ENCODE assay signal across 8 mouse cellular contexts in the genomic region with DNA sequence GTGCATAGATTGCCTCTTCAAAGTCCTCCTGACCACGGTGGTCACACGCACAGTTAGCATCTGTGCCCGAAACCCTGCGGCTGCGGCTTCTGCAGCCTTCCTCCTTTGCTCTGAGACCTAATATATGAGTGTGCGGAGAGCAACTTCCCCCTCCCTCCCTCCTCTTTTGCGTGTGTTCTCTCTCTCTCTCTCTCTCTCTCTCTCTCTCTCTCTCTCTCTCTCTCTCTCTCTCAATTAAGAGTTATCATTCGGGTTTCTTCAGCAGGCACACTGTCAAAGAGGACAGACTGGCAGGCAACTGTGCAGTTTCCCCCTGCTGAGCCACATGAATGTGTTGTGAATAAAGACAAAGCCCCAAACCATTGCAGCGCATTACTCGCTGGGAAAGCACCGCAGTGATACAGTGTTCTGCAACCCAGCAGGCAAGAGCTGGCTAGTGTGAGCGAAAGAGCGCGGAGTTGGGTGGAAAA.
DNase-seq lines count a peak whose midpoint lies in the region; ATAC-seq lines count a peak whose summit lies in the region.

No protein-coding gene starts in this region.

- WGBS in kidney, embryonic 14.5 days, result 5% methylated on average over 14 of the region's 14 CpGs
- 3% methylated on average over 14 of the region's 14 CpGs for WGBS in hindbrain, embryonic 10.5 days

- DNase-seq in kidney, postnatal 36 days, result no peak
- peak; percentile 74 for DNase-seq in embryo, embryonic 10.5 days (ENCODE audit: low spot score)
- DNase-seq in hindbrain, embryonic 10.5 days (ENCODE audit: low spot score), result peak; percentile 60
- DNase-seq in left cerebral cortex, postnatal 4 days, result peak; percentile 64
- DNase-seq in retina, postnatal 1 day, result peak; percentile 82
- no peak for DNase-seq in gastrocnemius, postnatal 10 days
- no peak for DNase-seq in thymus, postnatal 4 days

- peak; percentile 84; the same call in 1 of the 2 replicates for ATAC-seq in kidney, embryonic 14.5 days (ENCODE audit: low FRiP score, low TSS enrichment)

- peak overlapping the region; percentile 25 for H3K4me3 ChIP-seq in kidney, embryonic 14.5 days (ENCODE audit: low read length)
- peak overlapping the region; percentile 52 for H3K4me3 ChIP-seq in hindbrain, embryonic 10.5 days

- intact Hi-C loops in left cerebral cortex, postnatal 4 days (cut with DNase I), result no loop called here

- no peaks in the 10 kb centered on the region for H3K36me3 ChIP-seq in kidney, embryonic 14.5 days (ENCODE audit: control insufficient read depth, insufficient read depth, low read length)
- H3K36me3 ChIP-seq in hindbrain, embryonic 10.5 days, result no peaks in the 10 kb centered on the region

- peak overlapping the region; percentile 49 for H3K4me2 ChIP-seq in kidney, embryonic 14.5 days (replicated peaks; ENCODE audit: low read depth, low read length)

- H3K27me3 ChIP-seq in kidney, embryonic 14.5 days (ENCODE audit: control insufficient read depth, insufficient read depth, low read length), result no peaks in the 10 kb centered on the region
- H3K27me3 ChIP-seq in hindbrain, embryonic 10.5 days (ENCODE audit: insufficient read depth, poor library complexity, severe bottlenecking), result no peaks in the 10 kb centered on the region; the same call in 1 of the 2 replicates

- no peak overlapping the region for H3K27ac ChIP-seq in kidney, embryonic 14.5 days (ENCODE audit: low read depth, low read length)
- peak overlapping the region; percentile 86 for H3K27ac ChIP-seq in hindbrain, embryonic 10.5 days

- no peak overlapping the region for H3K9ac ChIP-seq in kidney, embryonic 14.5 days (ENCODE audit: low read depth, low read length)

- H3K4me1 ChIP-seq in kidney, embryonic 14.5 days (ENCODE audit: control insufficient read depth, insufficient read depth, low read length), result no peaks in the 10 kb centered on the region
- peaks cover 5% of the 10 kb centered on the region; the same call in 1 of the 2 replicates for H3K4me1 ChIP-seq in hindbrain, embryonic 10.5 days (replicated peaks)

- no peaks in the 10 kb centered on the region for H3K9me3 ChIP-seq in kidney, embryonic 14.5 days (ENCODE audit: control insufficient read depth, low read length)
- no peaks in the 10 kb centered on the region for H3K9me3 ChIP-seq in hindbrain, embryonic 10.5 days

Comparison
In these comparisons a context has a peak if more than half of its experiments do, and no peak if none do; other contexts are left out.
1. DNase-seq: peak in embryo, embryonic 10.5 days (single experiment), hindbrain, embryonic 10.5 days (single experiment), left cerebral cortex, postnatal 4 days (single experiment) and retina, postnatal 1 day (single experiment); none in kidney, postnatal 36 days (0 of 2), gastrocnemius, postnatal 10 days (single experiment) and thymus, postnatal 4 days (single experiment).